Mouse (Mus musculus): ENCODE results near the gene Usp2. TPM values are rescaled to one million over a fixed set of nuclear protein-coding genes. Genes with fewer than 3 reads are reported as not detected.

The Usp2 gene
- polyA plus RNA-seq (2014; fragmentation: Nextera tagmentation; extraction: Ambion mirVana), result 7.3 and 9.7 TPM in 2 replicates

DNA sequence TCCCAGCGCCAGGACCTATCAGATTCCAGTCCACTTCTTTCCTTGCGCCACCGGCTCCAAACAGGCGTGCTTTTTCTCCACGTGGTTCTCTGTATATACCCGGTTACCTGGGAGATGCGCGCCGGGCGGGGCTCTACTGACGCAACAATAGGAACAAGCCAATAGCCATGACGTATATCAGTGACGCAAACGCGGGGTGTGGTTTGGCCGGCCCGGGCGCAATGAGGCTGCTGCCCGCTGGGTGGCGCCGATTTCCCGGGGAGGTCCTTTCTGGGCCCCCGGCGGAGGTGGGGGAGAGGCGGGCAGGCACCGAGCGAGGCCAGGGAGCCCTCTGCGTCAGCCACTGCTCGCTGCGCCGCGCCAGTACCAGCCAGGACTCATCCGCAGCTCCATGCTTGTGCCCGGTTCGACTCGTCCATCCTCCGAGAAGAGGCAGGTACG is at the start of gene Usp2:
Gene Usp2, plus strand, starts transcription at position 237 of the 441 bp plus-strand sequence.
- under 1% methylated on average over 38 of the region's 38 CpGs for WGBS
- H3K27ac ChIP-seq (ENCODE audit: low read depth, low read length), result no peak within 1 kb of the TSS

GRCm38 (mm10) chr9:44017846-44018245 is 49.0 kb upstream of the Usp2 start:
- Histone ChIP-seq H3K27me3 (ENCODE audit: control insufficient read depth, insufficient read depth, low read length) (no peaks in the 10 kb centered on the region), H3K36me3 (ENCODE audit: control insufficient read depth, insufficient read depth, low read length) (no peaks in the 10 kb centered on the region), H3K4me1 (ENCODE audit: control insufficient read depth, insufficient read depth, low read length) (no peaks in the 10 kb centered on the region), H3K4me2 (no peak overlapping the region), H3K9ac (ENCODE audit: low read length) (no peak overlapping the region), H3K4me3 (ENCODE audit: low read depth, low read length) (no peak overlapping the region), H3K27ac (ENCODE audit: low read depth, low read length) (no peak overlapping the region), H3K9me3 (ENCODE audit: control insufficient read depth, low read length) (no peaks in the 10 kb centered on the region)
- WGBS, result 79% methylated on average over 5 of the region's 5 CpGs
- DNase-seq (ENCODE audit: low spot score, missing footprints) (no peak), ATAC-seq (ENCODE audit: low FRiP score) (no peak)

More for the DNA sequence above, at the start of gene Usp2:
- ATAC-seq (ENCODE audit: low FRiP score), result peak; percentile 98
- peak within 1 kb of the TSS; percentile 37 for H3K4me3 ChIP-seq (ENCODE audit: low read depth, low read length)
- H3K9ac ChIP-seq (ENCODE audit: low read length), result peak within 1 kb of the TSS; percentile 49
- no peaks in the 10 kb centered on the region for H3K36me3 ChIP-seq (ENCODE audit: control insufficient read depth, insufficient read depth, low read length)
- no peaks in the 10 kb centered on the region for H3K27me3 ChIP-seq (ENCODE audit: control insufficient read depth, insufficient read depth, low read length)
- DNase-seq (ENCODE audit: low spot score, missing footprints), result peak; percentile 100
- no peaks in the 10 kb centered on the region for H3K9me3 ChIP-seq (ENCODE audit: control insufficient read depth, low read length)
- H3K4me1 ChIP-seq (ENCODE audit: control insufficient read depth, insufficient read depth, low read length), result peaks cover 17% of the 10 kb centered on the region
- H3K4me2 ChIP-seq, result peak within 1 kb of the TSS; percentile 74

GRCm38 (mm10) chr9:44020001-44020400 is 46.8 kb upstream of the Usp2 start:
- 87% methylated on average over 7 of the region's 7 CpGs for whole genome bisulfite sequencing
- ATAC-seq (ENCODE audit: low FRiP score), result no peak

GRCm38 (mm10) chr9:44022100-44022847 is 44.5 kb upstream of the Usp2 start:
- Histone ChIP-seq H3K27ac (ENCODE audit: low read depth, low read length) (no peak overlapping the region), H3K9me3 (ENCODE audit: control insufficient read depth, low read length) (no peaks in the 10 kb centered on the region), H3K4me3 (ENCODE audit: low read depth, low read length) (no peak overlapping the region), H3K36me3 (ENCODE audit: control insufficient read depth, insufficient read depth, low read length) (no peaks in the 10 kb centered on the region), H3K4me2 (no peak overlapping the region), H3K27me3 (ENCODE audit: control insufficient read depth, insufficient read depth, low read length) (no peaks in the 10 kb centered on the region), H3K9ac (ENCODE audit: low read length) (no peak overlapping the region), H3K4me1 (ENCODE audit: control insufficient read depth, insufficient read depth, low read length) (no peaks in the 10 kb centered on the region)
- no peak for ATAC-seq (ENCODE audit: low FRiP score)
- 74% methylated on average over 8 of the region's 8 CpGs for WGBS
- no peak for DNase-seq (ENCODE audit: low spot score, missing footprints)

More at GRCm38 (mm10) chr9:44020001-44020400, 46.8 kb upstream of the Usp2 start:
- no peaks in the 10 kb centered on the region for H3K36me3 ChIP-seq (ENCODE audit: control insufficient read depth, insufficient read depth, low read length)
- H3K9me3 ChIP-seq (ENCODE audit: control insufficient read depth, low read length), result no peaks in the 10 kb centered on the region
- no peaks in the 10 kb centered on the region for H3K27me3 ChIP-seq (ENCODE audit: control insufficient read depth, insufficient read depth, low read length)
- DNase-seq (ENCODE audit: low spot score, missing footprints), result no peak
- H3K4me1 ChIP-seq (ENCODE audit: control insufficient read depth, insufficient read depth, low read length), result no peaks in the 10 kb centered on the region
- H3K9ac ChIP-seq (ENCODE audit: low read length), result no peak overlapping the region
- H3K27ac ChIP-seq (ENCODE audit: low read depth, low read length), result no peak overlapping the region
- no peak overlapping the region for H3K4me3 ChIP-seq (ENCODE audit: low read depth, low read length)
- no peak overlapping the region for H3K4me2 ChIP-seq

DNA sequence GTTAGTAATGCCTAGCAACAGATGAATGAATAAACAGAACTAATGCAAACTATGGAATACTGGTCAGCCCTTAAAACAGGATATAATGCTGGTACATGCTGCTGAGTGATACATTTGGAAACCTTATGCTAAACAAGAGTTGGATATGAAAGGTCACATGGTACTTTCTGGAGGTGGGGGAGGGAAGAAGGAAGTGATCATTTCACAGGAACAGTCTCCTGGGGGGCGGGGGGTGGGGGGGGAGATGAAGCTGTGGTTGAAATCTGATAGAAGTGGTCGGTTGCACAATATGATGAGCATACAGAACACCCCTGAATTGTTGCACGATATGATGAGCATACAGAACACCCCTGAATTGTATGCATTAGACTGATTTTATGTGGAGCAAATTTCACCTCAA is 42.7 kb upstream of the Usp2 start:
- no peak for ATAC-seq (ENCODE audit: low FRiP score)
- no peak for DNase-seq (ENCODE audit: low spot score, missing footprints)
- no peaks in the 10 kb centered on the region for H3K4me1 ChIP-seq (ENCODE audit: control insufficient read depth, insufficient read depth, low read length)
- no peak overlapping the region for H3K27ac ChIP-seq (ENCODE audit: low read depth, low read length)
- H3K27me3 ChIP-seq (ENCODE audit: control insufficient read depth, insufficient read depth, low read length), result no peaks in the 10 kb centered on the region
- H3K4me3 ChIP-seq (ENCODE audit: low read depth, low read length), result no peak overlapping the region
- no peak overlapping the region for H3K9ac ChIP-seq (ENCODE audit: low read length)
- 81% methylated on average over 3 of the region's 3 CpGs for WGBS
- no peaks in the 10 kb centered on the region for H3K9me3 ChIP-seq (ENCODE audit: control insufficient read depth, low read length)
- no peak overlapping the region for H3K4me2 ChIP-seq
- no peaks in the 10 kb centered on the region for H3K36me3 ChIP-seq (ENCODE audit: control insufficient read depth, insufficient read depth, low read length)

DNA sequence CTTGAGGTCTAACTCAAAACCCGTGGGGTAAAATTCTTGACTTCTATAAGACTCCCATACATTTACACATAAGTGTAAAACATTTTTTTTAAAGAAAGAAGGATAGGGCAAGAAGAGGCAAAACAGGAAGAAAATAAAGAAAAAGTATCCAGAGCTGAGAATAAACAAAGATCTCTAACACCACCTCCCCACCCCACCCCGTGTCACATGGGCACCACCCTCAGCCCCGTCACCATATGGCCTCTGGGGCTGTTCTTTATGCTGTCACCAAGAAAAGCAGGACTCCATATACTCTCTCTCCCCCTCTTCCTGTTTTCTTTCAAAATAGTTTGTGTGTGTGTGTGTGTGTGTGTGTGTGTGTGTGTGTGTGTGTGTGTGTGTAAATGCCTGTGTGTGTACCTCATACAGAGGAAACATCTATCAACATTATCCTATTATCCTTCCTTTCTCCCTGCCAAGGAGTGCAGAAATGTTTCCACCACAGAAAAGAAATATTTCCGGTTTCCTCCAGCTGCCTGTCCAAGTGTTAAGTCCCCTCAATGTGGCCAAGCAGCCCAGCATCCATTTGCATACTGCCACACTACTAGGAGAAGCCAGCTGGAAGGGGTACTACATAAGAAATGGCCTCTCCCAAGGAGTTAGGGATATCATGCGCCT is 37.1 kb upstream of the Usp2 start:
- no peak for ATAC-seq (ENCODE audit: low FRiP score)
- H3K36me3 ChIP-seq (ENCODE audit: control insufficient read depth, insufficient read depth, low read length), result no peaks in the 10 kb centered on the region
- no peak overlapping the region for H3K27ac ChIP-seq (ENCODE audit: low read depth, low read length)
- no peaks in the 10 kb centered on the region for H3K27me3 ChIP-seq (ENCODE audit: control insufficient read depth, insufficient read depth, low read length)
- no peak overlapping the region for H3K4me2 ChIP-seq
- DNase-seq (ENCODE audit: low spot score, missing footprints), result no peak
- H3K4me3 ChIP-seq (ENCODE audit: low read depth, low read length), result no peak overlapping the region
- H3K9ac ChIP-seq (ENCODE audit: low read length), result no peak overlapping the region
- H3K4me1 ChIP-seq (ENCODE audit: control insufficient read depth, insufficient read depth, low read length), result no peaks in the 10 kb centered on the region
- no peaks in the 10 kb centered on the region for H3K9me3 ChIP-seq (ENCODE audit: control insufficient read depth, low read length)
- WGBS, result 69% methylated on average over 5 of the region's 5 CpGs

DNA sequence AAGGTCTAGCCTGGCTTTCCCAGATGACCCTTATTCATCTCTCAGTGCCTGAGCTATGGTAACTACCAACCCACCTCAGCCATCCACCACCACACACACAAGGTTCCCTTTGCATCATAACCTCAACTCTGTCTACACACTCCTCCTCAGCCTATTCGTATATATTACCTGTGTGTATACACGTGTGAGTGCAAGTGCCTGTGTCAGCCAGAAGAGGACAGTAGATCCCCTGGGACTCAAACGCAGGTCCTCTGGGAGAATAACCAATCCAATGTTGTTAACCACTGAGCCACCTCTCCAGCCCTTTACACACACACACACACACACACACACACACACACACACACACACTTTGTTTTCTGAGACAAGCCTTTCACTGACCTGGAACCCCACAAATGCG is 36.2 kb upstream of the Usp2 start:
- Histone ChIP-seq H3K27me3 (ENCODE audit: control insufficient read depth, insufficient read depth, low read length) (no peaks in the 10 kb centered on the region), H3K9ac (ENCODE audit: low read length) (no peak overlapping the region), H3K4me3 (ENCODE audit: low read depth, low read length) (no peak overlapping the region), H3K9me3 (ENCODE audit: control insufficient read depth, low read length) (no peaks in the 10 kb centered on the region), H3K36me3 (ENCODE audit: control insufficient read depth, insufficient read depth, low read length) (no peaks in the 10 kb centered on the region), H3K27ac (ENCODE audit: low read depth, low read length) (no peak overlapping the region), H3K4me2 (no peak overlapping the region), H3K4me1 (ENCODE audit: control insufficient read depth, insufficient read depth, low read length) (no peaks in the 10 kb centered on the region)
- DNase-seq (ENCODE audit: low spot score, missing footprints) (no peak), ATAC-seq (ENCODE audit: low FRiP score) (no peak)
- WGBS, result 88% methylated on average over 4 of the region's 4 CpGs

DNA sequence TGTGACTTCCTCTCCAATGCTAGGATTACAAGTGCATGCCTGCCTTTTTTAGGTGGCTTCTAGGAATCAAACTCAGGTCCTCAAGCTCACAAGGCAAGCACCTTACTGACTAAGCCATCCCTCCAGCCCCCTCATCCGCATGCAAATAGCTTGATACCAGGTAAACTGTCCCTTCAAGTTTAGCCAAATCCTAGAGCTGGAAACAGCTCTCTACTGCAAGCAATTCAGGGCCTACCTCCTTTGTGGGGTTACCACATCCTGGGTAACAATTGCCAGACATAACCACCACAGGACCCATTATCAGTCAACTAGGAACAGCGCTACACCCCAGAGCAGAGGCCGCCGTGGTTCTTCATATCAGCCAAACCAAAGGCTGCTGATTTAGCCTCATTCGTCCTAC is 35.7 kb upstream of the Usp2 start:
- WGBS, result 86% methylated on average over 5 of the region's 5 CpGs
- ATAC-seq (ENCODE audit: low FRiP score), result no peak
- Histone ChIP-seq H3K27me3 (ENCODE audit: control insufficient read depth, insufficient read depth, low read length) (no peaks in the 10 kb centered on the region), H3K4me1 (ENCODE audit: control insufficient read depth, insufficient read depth, low read length) (no peaks in the 10 kb centered on the region), H3K27ac (ENCODE audit: low read depth, low read length) (no peak overlapping the region), H3K4me3 (ENCODE audit: low read depth, low read length) (no peak overlapping the region), H3K36me3 (ENCODE audit: control insufficient read depth, insufficient read depth, low read length) (no peaks in the 10 kb centered on the region), H3K4me2 (no peak overlapping the region), H3K9me3 (ENCODE audit: control insufficient read depth, low read length) (no peaks in the 10 kb centered on the region), H3K9ac (ENCODE audit: low read length) (no peak overlapping the region)
- no peak for DNase-seq (ENCODE audit: low spot score, missing footprints)

- Histone ChIP-seq H3K4me1 (ENCODE audit: control insufficient read depth, insufficient read depth, low read length) (no peaks in the 10 kb centered on the region), H3K4me2 (no peak overlapping the region), H3K9me3 (ENCODE audit: control insufficient read depth, low read length) (no peaks in the 10 kb centered on the region), H3K27ac (ENCODE audit: low read depth, low read length) (no peak overlapping the region), H3K36me3 (ENCODE audit: control insufficient read depth, insufficient read depth, low read length) (no peaks in the 10 kb centered on the region), H3K27me3 (ENCODE audit: control insufficient read depth, insufficient read depth, low read length) (no peaks in the 10 kb centered on the region), H3K4me3 (ENCODE audit: low read depth, low read length) (no peak overlapping the region), H3K9ac (ENCODE audit: low read length) (no peak overlapping the region)
- ATAC-seq (ENCODE audit: low FRiP score) (no peak), DNase-seq (ENCODE audit: low spot score, missing footprints) (no peak)
- 82% methylated on average over 4 of the region's 4 CpGs for WGBS
These were observed 34.9 kb upstream of the Usp2 start for GRCm38 (mm10) chr9:44031946-44032345.
